Mouse (Mus musculus): ENCODE data around the gene Ube2v1. TPM values are rescaled to one million over a fixed set of nuclear protein-coding genes. Genes with fewer than 3 reads are reported as not detected.
"Not testable (repeated sequence)": the region's sequence is repeated elsewhere in the genome, so short reads cannot be mapped to it uniquely, and the experiment has no call there.

Gene Ube2v1
- total and polyA plus RNA-seq, 2 experiments from 2014 or later, result 161 to 369 TPM

DNA sequence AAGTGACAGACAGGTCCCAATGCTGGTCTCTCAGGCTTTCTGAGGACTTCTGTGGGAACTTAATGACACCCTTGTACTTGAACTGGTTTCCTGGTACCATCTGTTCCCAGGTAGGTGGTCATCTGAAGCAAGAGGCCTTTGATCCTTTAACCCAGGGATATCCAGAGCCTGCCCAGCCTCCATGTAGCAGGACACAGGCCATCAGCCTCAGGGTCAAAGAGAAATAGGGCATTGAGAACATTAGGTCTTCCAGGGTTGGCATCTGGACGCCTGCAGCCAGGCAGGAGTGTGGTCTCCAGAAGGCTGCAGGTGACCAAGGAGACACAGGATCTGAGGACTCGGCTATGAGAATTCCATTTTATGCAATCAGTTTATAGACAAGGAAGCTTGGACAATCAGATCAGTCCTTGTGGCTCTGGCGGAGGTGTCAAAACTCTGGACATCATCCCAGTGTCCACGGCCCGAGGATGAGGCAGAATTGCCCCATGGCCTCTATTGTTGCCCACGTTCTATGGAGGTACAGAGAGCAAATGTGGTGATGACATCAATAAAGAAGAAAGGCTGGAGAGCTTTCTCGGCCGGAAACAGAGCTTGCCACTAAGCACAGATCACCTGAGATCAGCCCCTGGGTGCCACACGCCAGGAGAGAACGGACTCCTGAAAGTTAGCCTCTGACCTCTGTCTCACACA is 23.2 kb upstream of the Ube2v1 start:
- DNase-seq (no peak), ATAC-seq (no peak)
- Histone ChIP-seq H3K4me1 (ENCODE audit: insufficient read depth) (peaks cover 5% of the 10 kb centered on the region), H3K27me3 (ENCODE audit: insufficient read depth, low read length) (no peaks in the 10 kb centered on the region), H3K9ac (no peak overlapping the region), H3K36me3 (ENCODE audit: insufficient read depth) (peaks cover 18% of the 10 kb centered on the region), H3K4me3 (ENCODE audit: low read depth, low read length) (no peak overlapping the region), H3K27ac (ENCODE audit: low read depth, low read length) (no peak overlapping the region), H3K4me2 (ENCODE audit: low read depth) (no peak overlapping the region), H3K9me3 (ENCODE audit: low read length) (no peaks in the 10 kb centered on the region)
- WGBS, result 89% methylated on average over 10 of the region's 10 CpGs
- TF ChIP-seq CTCF (IDR thresholded peaks at IDR 0.05; ENCODE audit: low read depth), result no peak

DNA sequence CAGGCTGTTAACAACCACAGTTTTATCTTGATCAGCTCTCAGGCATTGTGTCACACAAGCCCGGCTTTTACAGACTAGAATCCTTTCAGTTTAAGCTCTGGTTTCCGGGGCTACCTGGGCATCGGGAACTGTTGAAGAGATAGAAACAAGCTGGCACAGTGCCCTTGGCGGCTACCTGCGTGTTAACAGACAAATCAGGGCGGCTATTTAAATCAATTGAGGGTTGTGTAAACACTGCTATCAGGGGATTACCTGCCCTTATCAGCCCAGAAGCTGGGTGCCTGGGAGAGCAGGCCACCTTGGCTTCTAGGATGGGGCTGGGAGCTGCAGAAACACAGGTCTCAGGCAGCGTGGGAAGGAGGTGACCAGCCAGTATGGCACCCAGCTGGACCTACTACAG is 20.8 kb upstream of the Ube2v1 start:
- no peak for DNase-seq
- peaks cover 19% of the 10 kb centered on the region for H3K36me3 ChIP-seq (ENCODE audit: insufficient read depth)
- no peak overlapping the region for H3K9ac ChIP-seq
- no peaks in the 10 kb centered on the region for H3K4me1 ChIP-seq (ENCODE audit: insufficient read depth)
- TF ChIP-seq CTCF (IDR thresholded peaks at IDR 0.05; ENCODE audit: low read depth), result no peak
- no peak overlapping the region for H3K27ac ChIP-seq (ENCODE audit: low read depth, low read length)
- no peak overlapping the region for H3K4me3 ChIP-seq (ENCODE audit: low read depth, low read length)
- no peak overlapping the region for H3K4me2 ChIP-seq (ENCODE audit: low read depth)
- no peaks in the 10 kb centered on the region for H3K9me3 ChIP-seq (ENCODE audit: low read length)
- H3K27me3 ChIP-seq (ENCODE audit: insufficient read depth, low read length), result no peaks in the 10 kb centered on the region
- no peak for ATAC-seq
- WGBS, result 80% methylated on average over 7 of the region's 7 CpGs

DNA sequence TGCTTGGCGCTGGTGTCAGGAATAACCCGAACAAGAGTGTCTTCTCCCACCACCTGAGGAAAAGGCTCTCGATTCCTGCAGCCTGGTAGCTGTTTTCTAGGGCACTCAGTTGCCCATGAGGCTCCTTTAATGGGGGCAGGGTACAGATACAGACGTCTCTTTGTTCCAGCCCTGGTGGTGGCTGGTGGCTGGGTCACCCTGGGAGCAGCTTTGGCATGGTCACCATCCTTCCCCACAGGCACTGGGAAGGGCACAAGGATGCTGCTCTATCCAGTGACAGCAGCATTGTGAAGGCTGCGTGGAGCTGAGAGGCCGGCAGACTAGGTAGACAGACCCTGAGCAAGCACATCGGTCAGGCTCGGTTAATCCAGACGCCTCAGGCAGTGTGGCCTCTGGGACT is 19.7 kb upstream of the Ube2v1 start:
- Histone ChIP-seq H3K27me3 (ENCODE audit: insufficient read depth, low read length) (no peaks in the 10 kb centered on the region), H3K27ac (ENCODE audit: low read depth, low read length) (no peak overlapping the region), H3K4me2 (ENCODE audit: low read depth) (no peak overlapping the region), H3K36me3 (ENCODE audit: insufficient read depth) (peaks cover 18% of the 10 kb centered on the region), H3K9me3 (ENCODE audit: low read length) (no peaks in the 10 kb centered on the region), H3K4me3 (ENCODE audit: low read depth, low read length) (no peak overlapping the region), H3K4me1 (ENCODE audit: insufficient read depth) (no peaks in the 10 kb centered on the region), H3K9ac (no peak overlapping the region)
- whole genome bisulfite sequencing, result 85% methylated on average over 9 of the region's 9 CpGs
- DNase-seq (no peak), ATAC-seq (peak; percentile 55)
- no peak for TF ChIP-seq CTCF (IDR thresholded peaks at IDR 0.05; ENCODE audit: low read depth)

DNA sequence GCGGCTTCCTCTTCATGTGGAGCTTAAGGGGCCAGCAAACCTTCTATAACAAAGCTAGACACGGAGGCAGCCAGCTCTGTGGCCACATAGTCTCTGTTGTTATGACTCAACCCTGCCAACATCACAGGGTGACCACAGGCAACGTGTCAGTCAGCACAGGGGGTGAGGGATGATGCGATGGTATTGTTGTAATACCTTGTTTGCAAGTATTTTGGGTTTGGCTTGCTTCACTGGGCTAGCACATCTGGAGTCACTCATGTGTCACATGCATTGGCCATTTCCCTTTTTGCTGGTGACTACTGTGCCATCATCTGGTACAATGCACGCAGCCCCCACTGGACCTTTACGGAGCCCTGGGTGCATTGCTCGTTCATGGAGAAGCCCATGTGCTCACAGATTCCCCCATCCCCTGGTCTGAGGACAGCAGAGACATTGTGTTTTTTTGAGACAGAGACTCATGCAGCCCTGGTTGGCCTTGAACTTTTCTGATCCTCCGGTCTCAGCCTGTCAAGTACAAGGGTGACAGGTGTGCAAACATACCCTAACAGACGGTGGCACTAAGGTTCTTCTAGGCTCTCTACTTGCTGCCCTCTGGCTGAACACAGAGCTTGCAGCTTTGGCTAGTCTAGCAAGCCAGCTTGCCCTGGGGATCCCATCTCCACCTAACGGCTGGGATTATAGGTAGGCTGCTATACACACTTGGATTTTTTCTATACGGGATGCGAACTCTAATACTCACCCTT is 17.6 kb upstream of the Ube2v1 start:
- WGBS, result 90% methylated on average over 12 of the region's 12 CpGs
- no peak overlapping the region for H3K4me3 ChIP-seq (ENCODE audit: low read depth, low read length)

DNA sequence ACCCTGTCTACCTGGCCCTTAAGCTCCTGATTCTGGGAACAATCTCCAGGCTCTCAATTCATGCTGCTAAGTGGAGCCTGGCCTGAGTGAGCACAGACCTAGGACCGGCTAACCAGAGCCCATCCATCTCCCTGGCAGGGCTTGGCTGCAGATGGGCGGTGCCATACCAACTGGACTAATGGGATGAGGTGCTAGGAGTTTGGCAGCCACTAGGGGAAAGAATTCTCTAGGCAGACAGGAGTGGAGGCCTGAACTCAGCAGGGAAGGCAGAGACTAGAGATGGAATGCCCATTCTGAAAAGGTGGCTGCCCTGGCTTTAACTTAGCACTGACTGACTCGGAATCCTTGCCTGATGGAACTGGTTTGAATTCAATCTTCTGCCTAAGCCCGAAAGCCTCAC is 14.5 kb upstream of the Ube2v1 start:
- DNase-seq (no peak), ATAC-seq (no peak)
- Histone ChIP-seq H3K27me3 (ENCODE audit: insufficient read depth, low read length) (no peaks in the 10 kb centered on the region), H3K27ac (ENCODE audit: low read depth, low read length) (no peak overlapping the region), H3K4me1 (ENCODE audit: insufficient read depth) (no peaks in the 10 kb centered on the region), H3K9me3 (ENCODE audit: low read length) (no peaks in the 10 kb centered on the region), H3K4me2 (ENCODE audit: low read depth) (no peak overlapping the region), H3K4me3 (ENCODE audit: low read depth, low read length) (no peak overlapping the region), H3K9ac (no peak overlapping the region), H3K36me3 (ENCODE audit: insufficient read depth) (peaks cover 13% of the 10 kb centered on the region)
- TF ChIP-seq CTCF (IDR thresholded peaks at IDR 0.05; ENCODE audit: low read depth), result peak; percentile 22; the same call in 1 of the 2 replicates
- 84% methylated on average over 4 of the region's 4 CpGs for WGBS

More for the DNA sequence above, 17.6 kb upstream of the Ube2v1 start:
- peaks cover 18% of the 10 kb centered on the region for H3K36me3 ChIP-seq (ENCODE audit: insufficient read depth)
- H3K27me3 ChIP-seq (ENCODE audit: insufficient read depth, low read length), result no peaks in the 10 kb centered on the region
- H3K9ac ChIP-seq, result no peak overlapping the region
- H3K4me2 ChIP-seq (ENCODE audit: low read depth), result no peak overlapping the region
- no peaks in the 10 kb centered on the region for H3K4me1 ChIP-seq (ENCODE audit: insufficient read depth)
- no peak overlapping the region for H3K27ac ChIP-seq (ENCODE audit: low read depth, low read length)
- no peak for TF ChIP-seq CTCF (IDR thresholded peaks at IDR 0.05; ENCODE audit: low read depth)
- no peaks in the 10 kb centered on the region for H3K9me3 ChIP-seq (ENCODE audit: low read length)
- no peak for ATAC-seq
- no peak for DNase-seq

DNA sequence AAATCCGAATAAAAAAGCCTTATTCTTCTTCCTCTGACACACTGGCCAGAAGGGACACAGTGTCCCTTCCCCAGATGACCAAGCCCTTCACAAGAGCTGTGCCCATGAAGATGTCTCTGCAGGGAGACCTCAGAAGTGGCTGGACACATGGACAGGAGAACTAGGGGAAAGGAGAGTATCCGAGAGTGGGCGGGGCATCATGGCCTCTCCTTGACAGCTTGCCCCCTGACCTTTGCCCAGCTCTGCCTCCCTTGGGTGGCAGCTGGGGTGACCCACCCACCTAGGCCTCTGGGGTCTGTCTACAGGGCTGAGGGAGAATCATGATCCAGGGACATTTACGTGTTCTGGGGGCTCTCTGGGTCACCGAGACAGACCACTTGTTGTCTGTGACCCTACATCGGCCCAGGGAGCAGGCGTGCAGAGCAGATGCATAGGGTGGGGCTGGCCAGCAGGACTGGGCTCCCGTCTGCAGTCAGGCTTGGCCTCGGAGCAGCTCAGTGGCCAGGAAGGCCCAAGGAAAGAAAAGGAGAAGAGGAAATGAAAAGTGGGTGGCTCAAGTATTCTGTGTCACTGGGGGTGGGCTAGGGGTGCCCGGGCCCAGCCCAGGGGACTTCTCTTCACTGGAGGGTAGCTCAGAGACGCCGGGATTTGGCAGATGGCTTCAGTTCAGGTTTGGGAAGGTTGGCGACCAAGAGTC is 11.6 kb upstream of the Ube2v1 start:
- not testable (repeated sequence) for ATAC-seq; H3K27ac ChIP-seq (ENCODE audit: low read depth, low read length); H3K36me3 ChIP-seq (ENCODE audit: insufficient read depth); H3K4me3 ChIP-seq (ENCODE audit: low read depth, low read length); H3K9me3 ChIP-seq (ENCODE audit: low read length); DNase-seq; H3K27me3 ChIP-seq (ENCODE audit: insufficient read depth, low read length); H3K9ac ChIP-seq; H3K4me2 ChIP-seq (ENCODE audit: low read depth); H3K4me1 ChIP-seq (ENCODE audit: insufficient read depth)
- 89% methylated on average over 11 of the region's 13 CpGs for WGBS

DNA sequence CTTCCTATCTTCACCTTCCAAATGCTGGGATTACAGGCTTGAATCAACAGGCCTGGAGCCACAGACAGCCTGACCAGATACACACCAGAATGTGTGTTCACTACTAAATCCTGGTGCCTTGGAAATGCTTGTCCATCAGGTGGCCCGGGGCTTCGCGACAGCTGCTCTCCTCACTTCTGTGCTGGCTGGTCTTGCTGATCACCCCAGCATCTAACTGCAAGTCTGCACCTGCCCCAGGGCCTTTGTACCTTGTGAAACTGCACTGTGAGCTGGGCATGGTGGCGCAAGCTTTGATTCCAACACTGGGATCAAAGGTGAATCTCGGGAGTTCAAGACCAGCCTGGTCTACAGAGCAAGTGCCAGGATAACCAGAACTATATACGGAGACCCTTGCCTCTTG is 10.3 kb upstream of the Ube2v1 start:
- Histone ChIP-seq H3K27me3 (ENCODE audit: insufficient read depth, low read length) (no peaks in the 10 kb centered on the region), H3K4me1 (ENCODE audit: insufficient read depth) (no peaks in the 10 kb centered on the region), H3K4me3 (ENCODE audit: low read depth, low read length) (no peak overlapping the region), H3K9me3 (ENCODE audit: low read length) (no peaks in the 10 kb centered on the region), H3K4me2 (ENCODE audit: low read depth) (no peak overlapping the region), H3K27ac (ENCODE audit: low read depth, low read length) (no peak overlapping the region), H3K36me3 (ENCODE audit: insufficient read depth) (peaks cover 5% of the 10 kb centered on the region; the same call in 1 of the 2 replicates), H3K9ac (no peak overlapping the region)
- TF ChIP-seq CTCF (IDR thresholded peaks at IDR 0.05; ENCODE audit: low read depth), result no peak
- WGBS, result 92% methylated on average over 6 of the region's 6 CpGs
- ATAC-seq (no peak), DNase-seq (no peak)
